Mouse (Mus musculus) MEL (cell line): ENCODE measurements around the gene Neil1. TPM values are rescaled to one million over a fixed set of nuclear protein-coding genes. Genes with fewer than 3 reads are reported as not detected.

Experiments
- DNase-seq: peaks from one replicate; pipeline ENCODE4 v3.0.0; 2011; ENCODE audit warnings: low read depth, low spot score
- H3K27ac ChIP-seq: 2 replicates; pipeline ENCODE4 v1.5.1; 2012; ENCODE audit warnings: low read depth, mild to moderate bottlenecking, control low read depth, low read length, moderate library complexity; ENCODE audit not compliant: control insufficient read depth
- H3K27me3 ChIP-seq, 2 experiments: fragments of 150-350 bp in 1 of 2; sonication (generic) in 1 of 2; 2 replicates each; pipeline ENCODE4 v1.6.1; 2012; ENCODE audit warnings: low read length in 2 of 2, mild to moderate bottlenecking in 2 of 2, improper control_type of control experiment in 1 of 2, moderate library complexity in 1 of 2; ENCODE audit not compliant: insufficient read depth in 2 of 2, control insufficient read depth in 1 of 2
- H3K36me3 ChIP-seq, 2 experiments: 2 replicates each; pipeline ENCODE4 v1.6.1; 2012 to 2014; ENCODE audit warnings: low read length in 2 of 2, improper control_type of control experiment in 1 of 2, inconsistent platforms in 1 of 2, mild to moderate bottlenecking in 1 of 2; ENCODE audit not compliant: insufficient read depth in 2 of 2, control insufficient read depth in 1 of 2
- H3K4me1 ChIP-seq, 2 experiments: fragments of 150-350 bp in 1 of 2; sonication (generic) in 1 of 2; 2 replicates each; pipeline ENCODE4 v1.6.1; 2012; ENCODE audit warnings: low read length in 2 of 2, improper control_type of control experiment in 1 of 2, mild to moderate bottlenecking in 1 of 2; ENCODE audit not compliant: insufficient read depth in 2 of 2, control insufficient read depth in 1 of 2
- H3K4me3 ChIP-seq, 2 experiments: fragments of 150-350 bp in 1 of 2; sonication (generic) in 1 of 2; 2 replicates each; pipeline ENCODE4 v1.5.1; 2012; ENCODE audit warnings: low read depth in 2 of 2, low read length in 2 of 2, mild to moderate bottlenecking in 2 of 2, moderate library complexity in 2 of 2, control low read depth in 1 of 2, improper control_type of control experiment in 1 of 2; ENCODE audit not compliant: control insufficient read depth in 1 of 2, insufficient read depth in 1 of 2
- H3K79me2 ChIP-seq: 2 replicates; pipeline ENCODE4 v1.6.1; 2012; ENCODE audit warnings: mild to moderate bottlenecking, low read length, moderate library complexity; ENCODE audit not compliant: control insufficient read depth, poor library complexity, insufficient read depth
- H3K9ac ChIP-seq: 2 replicates; pipeline ENCODE4 v1.6.1; 2012; ENCODE audit warnings: low read depth, mild to moderate bottlenecking, control low read depth, low read length, moderate library complexity; ENCODE audit not compliant: control insufficient read depth, poor library complexity, severe bottlenecking
- H3K9me3 ChIP-seq: fragments of 150-350 bp; sonication (generic); replicated peaks from 2 replicates; pipeline ENCODE4 v1.6.1; 2012; ENCODE audit warnings: mild to moderate bottlenecking, low read length, improper control_type of control experiment, moderate library complexity; ENCODE audit not compliant: insufficient read depth
- BHLHE40 ChIP-seq: IDR thresholded peaks from 2 replicates; pipeline ENCODE4 v1.6.1; 2012; ENCODE audit warnings: low read depth, mild to moderate bottlenecking, inconsistent platforms, low read length, improper control_type of control experiment, borderline replicate concordance
- CHD1 ChIP-seq: IDR thresholded peaks from 2 replicates; pipeline ENCODE4 v1.6.1; 2012; ENCODE audit warnings: low read depth, mild to moderate bottlenecking, inconsistent platforms, low read length, improper control_type of control experiment
- CTCF ChIP-seq, 3 experiments: IDR thresholded peaks in 2 of 3; conservative IDR thresholded peaks in 1 of 3; 2 replicates each; pipeline ENCODE4 v1.5.1; 2011 to 2012; ENCODE audit warnings: low read length in 3 of 3, low read depth in 2 of 3, mild to moderate bottlenecking in 2 of 3, improper control_type of control experiment in 1 of 3, inconsistent platforms in 1 of 3, mixed read lengths in 1 of 3, moderate library complexity in 1 of 3; ENCODE audit not compliant: control insufficient read depth in 1 of 3, insufficient read depth in 1 of 3, poor library complexity in 1 of 3, severe bottlenecking in 1 of 3
- ELF1 ChIP-seq: IDR thresholded peaks from 2 replicates; pipeline ENCODE4 v1.6.1; 2014; ENCODE audit warnings: low read depth, mild to moderate bottlenecking, inconsistent platforms, low read length, improper control_type of control experiment, moderate library complexity
- EP300 ChIP-seq, 2 experiments: IDR thresholded peaks; 2 replicates each; pipeline ENCODE4 v1.6.1; 2011; ENCODE audit warnings: improper control_type of control experiment in 2 of 2, low read length in 2 of 2, low read depth in 1 of 2, mild to moderate bottlenecking in 1 of 2
- ETS1 ChIP-seq: IDR thresholded peaks from 2 replicates; pipeline ENCODE4 v1.6.1; 2012; ENCODE audit warnings: low read depth, mild to moderate bottlenecking, inconsistent platforms, low read length, improper control_type of control experiment, moderate library complexity
- HCFC1 ChIP-seq: IDR thresholded peaks from 2 replicates; pipeline ENCODE4 v1.6.1; 2012; ENCODE audit warnings: low read depth, mild to moderate bottlenecking, inconsistent platforms, low read length, improper control_type of control experiment, moderate library complexity
- JUND ChIP-seq: IDR thresholded peaks from 2 replicates; pipeline ENCODE4 v1.6.1; 2011; ENCODE audit warnings: low read depth, mild to moderate bottlenecking, improper control_type of control experiment, low read length
- KAT2A ChIP-seq: conservative IDR thresholded peaks from 2 replicates; pipeline ENCODE4 v1.6.1; 2012; ENCODE audit warnings: low read depth, low read length, improper control_type of control experiment, inconsistent platforms
- MAX ChIP-seq: IDR thresholded peaks from 2 replicates; pipeline ENCODE4 v1.6.1; 2011; ENCODE audit warnings: low read length, improper control_type of control experiment
- MAZ ChIP-seq: IDR thresholded peaks from 2 replicates; pipeline ENCODE4 v1.6.1; 2012; ENCODE audit warnings: low read depth, mild to moderate bottlenecking, inconsistent platforms, low read length, improper control_type of control experiment
- MXI1 ChIP-seq: IDR thresholded peaks from 2 replicates; pipeline ENCODE4 v1.6.1; 2011; ENCODE audit warnings: mild to moderate bottlenecking, low read depth, low read length, improper control_type of control experiment
- MYB ChIP-seq: IDR thresholded peaks from 2 replicates; pipeline ENCODE4 v1.6.1; 2011; ENCODE audit warnings: mild to moderate bottlenecking, low read depth, low read length, improper control_type of control experiment
- NELFE ChIP-seq: IDR thresholded peaks from 2 replicates; pipeline ENCODE4 v1.6.1; 2011; ENCODE audit warnings: low read depth, low read length, improper control_type of control experiment
- POLR2A ChIP-seq, 2 experiments: IDR thresholded peaks; 2 replicates each; pipeline ENCODE4 v1.6.1; 2011 to 2012; ENCODE audit warnings: low read length in 2 of 2, mild to moderate bottlenecking in 2 of 2, control low read depth in 1 of 2, improper control_type of control experiment in 1 of 2, low read depth in 1 of 2, moderate library complexity in 1 of 2; ENCODE audit not compliant: control insufficient read depth in 1 of 2, insufficient read depth in 1 of 2, poor library complexity in 1 of 2
- POLR2AphosphoS2 ChIP-seq: IDR thresholded peaks from 2 replicates; pipeline ENCODE4 v1.6.1; 2011; ENCODE audit warnings: low read length, improper control_type of control experiment
- RAD21 ChIP-seq: IDR thresholded peaks from 2 replicates; pipeline ENCODE4 v1.6.1; 2011; ENCODE audit warnings: mild to moderate bottlenecking, low read depth, low read length, improper control_type of control experiment
- SIN3A ChIP-seq: IDR thresholded peaks from 2 replicates; pipeline ENCODE4 v1.6.1; 2012; ENCODE audit warnings: low read length, improper control_type of control experiment, inconsistent platforms
- SMC3 ChIP-seq: IDR thresholded peaks from 2 replicates; pipeline ENCODE4 v1.6.1; 2011; ENCODE audit warnings: low read depth, low read length, improper control_type of control experiment
- TAL1 ChIP-seq: IDR thresholded peaks from 2 replicates; pipeline ENCODE4 v1.6.1; 2012; ENCODE audit warnings: mild to moderate bottlenecking, inconsistent platforms, low read length, moderate library complexity, mixed read lengths
- TBP ChIP-seq: IDR thresholded peaks from 2 replicates; pipeline ENCODE4 v1.8.0; 2011; ENCODE audit warnings: low read depth, low read length, improper control_type of control experiment
- USF1 ChIP-seq: IDR thresholded peaks from 2 replicates; pipeline ENCODE4 v1.6.1; 2014; ENCODE audit warnings: low read depth, mild to moderate bottlenecking, inconsistent platforms, low read length, improper control_type of control experiment, moderate library complexity
- USF2 ChIP-seq, 2 experiments: IDR thresholded peaks; 2 replicates each; pipeline ENCODE4 v1.6.1; 2011 to 2012; ENCODE audit warnings: improper control_type of control experiment in 2 of 2, low read length in 2 of 2, borderline replicate concordance in 1 of 2, inconsistent platforms in 1 of 2, low read depth in 1 of 2, mild to moderate bottlenecking in 1 of 2; ENCODE audit not compliant: insufficient read depth in 1 of 2
- ZC3H11A ChIP-seq: IDR thresholded peaks from 2 replicates; pipeline ENCODE4 v1.6.1; 2012; ENCODE audit warnings: low read depth, mild to moderate bottlenecking, inconsistent platforms, low read length, improper control_type of control experiment
- polyA plus RNA-seq, 2 experiments: library from polyadenylated mRNA; stranded (reverse) in 1 of 2; unstranded in 1 of 2; fragments of >175 nt in 1 of 2; fragments of >200 nt in 1 of 2; gene quantifications; 2 replicates each; pipeline versions ENCODE4 v1.2.1 to v1.2.4; 2012; ENCODE audit warnings: low replicate concordance in 2 of 2, low read depth in 1 of 2; ENCODE audit not compliant: insufficient read length in 2 of 2, insufficient read depth in 1 of 2, missing spikeins in 1 of 2
- total RNA-seq: library from RNA; depleted of rRNA; stranded (reverse); fragments of 300-350 nt; gene quantifications from 2 replicates; pipeline ENCODE4 v1.2.3, GENCODE M21; 2012

The Neil1 gene
- total and polyA plus RNA-seq, 3 experiments = 1.8 to 4.3 TPM; not detected in 1

DNA sequence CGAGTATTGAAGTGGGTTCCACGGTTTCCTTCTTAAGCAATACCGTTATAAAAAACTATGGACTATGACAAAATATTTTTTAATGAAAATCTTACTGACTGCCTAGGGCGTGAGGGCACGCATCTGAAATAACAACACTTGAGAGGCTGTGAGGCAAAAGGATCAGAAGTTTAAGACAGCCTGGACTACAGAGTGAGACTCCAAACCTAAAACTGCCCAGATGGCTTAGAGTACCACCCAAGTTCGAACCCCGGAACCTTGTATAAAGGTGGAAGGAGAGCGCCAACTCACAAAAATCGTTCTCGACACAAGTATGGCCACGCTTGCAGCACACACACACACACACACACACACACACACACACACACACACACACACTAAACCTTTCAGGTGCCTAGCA, 10.4 kb upstream of the Neil1 start:
- Histone ChIP-seq H3K4me1 (peaks cover 0 to 24% of the 10 kb centered on the region in 2 experiments; a peak in 2 of 4 replicates), H3K27me3 (no peaks in the 10 kb centered on the region), H3K36me3 (peaks cover 0 to 4% of the 10 kb centered on the region in 2 experiments; a peak in 2 of 4 replicates), H3K9me3 (no peaks in the 10 kb centered on the region), H3K9ac (peak overlapping the region; percentile 64), H3K79me2 (peaks cover 7% of the 10 kb centered on the region), H3K4me3 (peak overlapping the region; percentile 48 to 94), H3K27ac (peak overlapping the region; percentile 34; the same call in 1 of the 2 replicates)
- peak; percentile 51; the same call in 1 of the 2 replicates for TF ChIP-seq MAZ
- no peak for TF ChIP-seq TAL1
- DNase-seq = no peak

DNA sequence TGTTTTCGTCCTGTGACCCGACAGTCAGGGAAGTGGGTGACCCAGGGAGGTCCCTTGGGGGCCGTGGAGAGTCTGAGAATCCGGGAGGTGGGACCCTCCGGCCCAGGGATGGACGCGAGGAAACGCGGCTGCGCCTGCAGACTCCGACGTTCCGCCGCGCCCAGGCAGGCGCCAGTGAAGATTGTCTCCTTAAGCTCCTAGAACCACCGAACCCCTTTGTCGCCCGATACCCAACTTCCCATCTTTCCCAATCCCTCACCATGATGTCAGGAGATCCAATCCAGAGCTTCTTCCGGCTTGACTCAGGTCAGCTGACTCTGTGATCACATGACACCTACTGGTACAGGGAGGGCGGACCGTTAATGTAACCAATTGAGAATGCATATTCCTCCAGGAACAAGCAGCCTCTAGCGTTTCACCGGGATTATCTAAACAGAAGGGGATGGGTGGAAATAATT, 9.9 kb upstream of the Neil1 start, which contains the start of gene Commd4:
Commd4 (minus strand) TSS at position 319 of the 458 bp plus-strand sequence.
- peak within 1 kb of the TSS; percentile 66 for H3K9ac ChIP-seq
- no peaks in the 10 kb centered on the region for H3K9me3 ChIP-seq
- DNase-seq = peak; percentile 96
- peak in 1 of 2 experiments; percentile 23; a peak in 1 of 4 replicates for TF ChIP-seq EP300 (IDR thresholded peaks at IDR 0.05; ENCODE audit: low read depth in 1 of 2, low read length in 2 of 2)
- TF ChIP-seq MAX = peak; percentile 86
- peak; percentile 72 for TF ChIP-seq ETS1
- TF ChIP-seq SIN3A = peak; percentile 100
- TF ChIP-seq JUND = no peak
- peak; percentile 90 for TF ChIP-seq HCFC1
- TF ChIP-seq RAD21 = no peak
- TF ChIP-seq POLR2A (IDR thresholded peaks at IDR 0.05; ENCODE audit: control insufficient read depth in 1 of 2, insufficient read depth in 1 of 2, low read depth in 1 of 2, low read length in 2 of 2, poor library complexity in 1 of 2) = peak in 1 of 2 experiments; percentile 69; a peak in 2 of 4 replicates
- TF ChIP-seq BHLHE40 = no peak
- TF ChIP-seq MYB = 0 out of 2 replicates have a peak, but pooled peaks have one; percentile 31
- TF ChIP-seq USF1 = peak; percentile 98
- peak; percentile 63 for TF ChIP-seq NELFE
- peak; percentile 97 to 100 for TF ChIP-seq USF2 (IDR thresholded peaks at IDR 0.05; ENCODE audit: borderline replicate concordance in 1 of 2, insufficient read depth in 1 of 2, low read depth in 1 of 2, low read length in 2 of 2)
- TF ChIP-seq CHD1 = no peak
- peak; percentile 81 for TF ChIP-seq TBP
- peak; percentile 96 for TF ChIP-seq ELF1
- TF ChIP-seq KAT2A = no peak
- no peak for TF ChIP-seq POLR2AphosphoS2
- no peak for TF ChIP-seq SMC3
- peak; percentile 85 for TF ChIP-seq MXI1
- no peak for TF ChIP-seq CTCF (IDR thresholded peaks at IDR 0.05 in 2 of 3, conservative IDR thresholded peaks at IDR 0.05 in 1 of 3; ENCODE audit: control insufficient read depth in 1 of 3, insufficient read depth in 1 of 3, low read depth in 2 of 3, low read length in 3 of 3, poor library complexity in 1 of 3, severe bottlenecking in 1 of 3)
- no peak for TF ChIP-seq ZC3H11A
- TF ChIP-seq, all 39 proteins: peak for 13
- no peaks in the 10 kb centered on the region for H3K27me3 ChIP-seq
- peak within 1 kb of the TSS; percentile 59 to 94 for H3K4me3 ChIP-seq
- H3K4me1 ChIP-seq = peaks cover 0 to 24% of the 10 kb centered on the region in 2 experiments; a peak in 2 of 4 replicates
- H3K36me3 ChIP-seq = peaks cover 0 to 4% of the 10 kb centered on the region in 2 experiments; a peak in 2 of 4 replicates
- H3K79me2 ChIP-seq = peaks cover 7% of the 10 kb centered on the region
- peak within 1 kb of the TSS; percentile 34; the same call in 1 of the 2 replicates for H3K27ac ChIP-seq
